Mouse (Mus musculus) embryonic facial prominence, embryonic 11.5 days (tissue): ENCODE data around the gene Slc8b1. TPM values are rescaled to one million over a fixed set of nuclear protein-coding genes. Genes with fewer than 3 reads are reported as not detected.

Source experiments
- ATAC-seq: fragments of 200-750 bp; cut with Nextera tagmentation; replicated peaks from 2 replicates; pipeline ENCODE4 v1.8.0; 2017; ENCODE audit warnings: low read depth; ENCODE audit not compliant: insufficient number of reproducible peaks, low FRiP score, low TSS enrichment
- DNase-seq: peaks from one replicate; pipeline ENCODE4 v3.0.0-alpha.2; 2015; ENCODE audit warnings: low spot score
- H3K27ac ChIP-seq: fragments of 300-500 bp; sonication (generic); replicated peaks from 2 replicates; pipeline ENCODE4 v1.5.1; 2014; ENCODE audit warnings: mild to moderate bottlenecking, low read depth, low read length, control low read depth
- H3K27me3 ChIP-seq: fragments of 300-500 bp; sonication (generic); 2 replicates; pipeline ENCODE4 v1.6.1; 2014; ENCODE audit warnings: mild to moderate bottlenecking, low read length, moderate library complexity, mixed read lengths; ENCODE audit not compliant: control insufficient read depth, insufficient read depth
- H3K36me3 ChIP-seq: fragments of 300-500 bp; sonication (generic); replicated peaks from 2 replicates; pipeline ENCODE4 v1.6.1; 2014; ENCODE audit warnings: low read depth, mild to moderate bottlenecking, low read length, moderate library complexity, mixed read lengths; ENCODE audit not compliant: control insufficient read depth, insufficient read depth
- H3K4me1 ChIP-seq: fragments of 300-500 bp; sonication (generic); 2 replicates; pipeline ENCODE4 v1.6.1; 2014; ENCODE audit warnings: low read length, mixed read lengths; ENCODE audit not compliant: control insufficient read depth, insufficient read depth
- H3K4me2 ChIP-seq: fragments of 300-500 bp; sonication (generic); 2 replicates; pipeline ENCODE4 v1.6.1; 2014; ENCODE audit warnings: low read depth, mild to moderate bottlenecking, control low read depth, low read length, moderate library complexity
- H3K4me3 ChIP-seq: fragments of 300-500 bp; sonication (generic); 2 replicates; pipeline ENCODE4 v1.5.1; 2014; ENCODE audit warnings: low read depth, low read length, control low read depth
- H3K9ac ChIP-seq: fragments of 300-500 bp; sonication (generic); replicated peaks from 2 replicates; pipeline ENCODE4 v1.6.1; 2014; ENCODE audit warnings: mild to moderate bottlenecking, control low read depth, low read length
- H3K9me3 ChIP-seq: fragments of 300-500 bp; sonication (generic); replicated peaks from 2 replicates; pipeline ENCODE4 v1.6.1; 2016; ENCODE audit warnings: mild to moderate bottlenecking, low read length, inconsistent platforms, mixed read lengths; ENCODE audit not compliant: control insufficient read depth
- WGBS: fragments of 180-500 bp; shearing (Covaris S2); extraction: QIAGEN DNeasy Blood & Tissue Kit; methylation state at CpG from one replicate; pipeline ENCODE4 v1.1.7; 2014; 5-methylcytosine and 5-hydroxymethylcytosine counted together
- polyA plus RNA-seq: library from polyadenylated mRNA; unstranded; fragments of >200 nt; fragmentation: Nextera tagmentation; extraction: Ambion mirVana; gene quantifications from 2 replicates; pipeline ENCODE4 v1.2.1, GENCODE M21; 2014

Gene Slc8b1
- polyA plus RNA-seq, 1 experiment from 2014 or later: 1.8 TPM

- 58% methylated on average over 5 of the region's 5 CpGs for WGBS
- H3K9ac ChIP-seq: peak overlapping the region; percentile 22; the same call in 1 of the 2 replicates
- no peak overlapping the region for H3K4me2 ChIP-seq
- H3K36me3 ChIP-seq: no peaks in the 10 kb centered on the region
- ATAC-seq (no peak), DNase-seq (no peak)
- H3K4me1 ChIP-seq: peaks cover 31% of the 10 kb centered on the region
- no peaks in the 10 kb centered on the region; the same call in 1 of the 2 replicates for H3K27me3 ChIP-seq
- peak overlapping the region; percentile 75 for H3K27ac ChIP-seq
- H3K4me3 ChIP-seq: no peak overlapping the region
- H3K9me3 ChIP-seq: no peaks in the 10 kb centered on the region
These were observed 55.1 kb downstream of the Slc8b1 start for GRCm38 (mm10) chr5:120566101-120566500.

GRCm38 (mm10) chr5:120566681-120567252, 55.8 kb downstream of the Slc8b1 start:
- H3K4me1 ChIP-seq: peaks cover 30% of the 10 kb centered on the region
- no peaks in the 10 kb centered on the region for H3K36me3 ChIP-seq
- WGBS: 45% methylated on average over 9 of the region's 9 CpGs
- ATAC-seq (no peak), DNase-seq (no peak)
- no peak overlapping the region for H3K4me2 ChIP-seq
- no peaks in the 10 kb centered on the region for H3K9me3 ChIP-seq
- H3K27ac ChIP-seq: peak overlapping the region; percentile 82
- no peak overlapping the region for H3K4me3 ChIP-seq
- no peaks in the 10 kb centered on the region; the same call in 1 of the 2 replicates for H3K27me3 ChIP-seq
- H3K9ac ChIP-seq: no peak overlapping the region; the same call in 1 of the 2 replicates

- 8% methylated on average over 21 of the region's 21 CpGs for WGBS
- no peaks in the 10 kb centered on the region for H3K36me3 ChIP-seq
- peak; percentile 46; the same call in 1 of the 2 replicates for ATAC-seq
- H3K9ac ChIP-seq: peak overlapping the region; percentile 37
- H3K27me3 ChIP-seq: no peaks in the 10 kb centered on the region; the same call in 1 of the 2 replicates
- no peak overlapping the region for H3K4me3 ChIP-seq
- H3K4me1 ChIP-seq: peaks cover 30% of the 10 kb centered on the region
- H3K27ac ChIP-seq: peak overlapping the region; percentile 82
- DNase-seq: peak; percentile 80
- H3K4me2 ChIP-seq: peak overlapping the region; percentile 21; the same call in 1 of the 2 replicates
- no peaks in the 10 kb centered on the region for H3K9me3 ChIP-seq
These were observed 56.3 kb downstream of the Slc8b1 start for GRCm38 (mm10) chr5:120567253-120567701.

- ATAC-seq (no peak), DNase-seq (no peak)
- Histone ChIP-seq H3K4me3 (no peak overlapping the region), H3K9ac (peak overlapping the region; percentile 37), H3K27me3 (no peaks in the 10 kb centered on the region; the same call in 1 of the 2 replicates), H3K36me3 (no peaks in the 10 kb centered on the region), H3K27ac (peak overlapping the region; percentile 82), H3K9me3 (no peaks in the 10 kb centered on the region), H3K4me2 (peak overlapping the region; percentile 7; the same call in 1 of the 2 replicates), H3K4me1 (peaks cover 30% of the 10 kb centered on the region)
- 48% methylated on average over 14 of the region's 14 CpGs for WGBS
These were observed 56.8 kb downstream of the Slc8b1 start for GRCm38 (mm10) chr5:120567761-120568211.

GRCm38 (mm10) chr5:120568336-120568768, 57.4 kb downstream of the Slc8b1 start:
- DNase-seq (no peak), ATAC-seq (no peak)
- no peaks in the 10 kb centered on the region for H3K36me3 ChIP-seq
- peak overlapping the region; percentile 82 for H3K27ac ChIP-seq
- H3K4me2 ChIP-seq: no peak overlapping the region
- no peak overlapping the region for H3K4me3 ChIP-seq
- 72% methylated on average over 9 of the region's 9 CpGs for WGBS
- H3K9me3 ChIP-seq: no peaks in the 10 kb centered on the region
- no peaks in the 10 kb centered on the region; the same call in 1 of the 2 replicates for H3K27me3 ChIP-seq
- H3K9ac ChIP-seq: no peak overlapping the region
- H3K4me1 ChIP-seq: peaks cover 24% of the 10 kb centered on the region

- Histone ChIP-seq H3K9me3 (no peaks in the 10 kb centered on the region), H3K27ac (no peak overlapping the region), H3K9ac (no peak overlapping the region), H3K4me1 (peaks cover 22% of the 10 kb centered on the region), H3K27me3 (no peaks in the 10 kb centered on the region; the same call in 1 of the 2 replicates), H3K4me3 (no peak overlapping the region), H3K36me3 (no peaks in the 10 kb centered on the region), H3K4me2 (no peak overlapping the region)
- no peak for DNase-seq
- 83% methylated on average over 4 of the region's 4 CpGs for WGBS
- no peak for ATAC-seq
These were observed 58.0 kb downstream of the Slc8b1 start for GRCm38 (mm10) chr5:120568964-120569363.

- Histone ChIP-seq H3K4me3 (no peak overlapping the region), H3K27ac (no peak overlapping the region), H3K9me3 (no peaks in the 10 kb centered on the region), H3K27me3 (no peaks in the 10 kb centered on the region; the same call in 1 of the 2 replicates), H3K36me3 (no peaks in the 10 kb centered on the region), H3K9ac (no peak overlapping the region), H3K4me2 (no peak overlapping the region), H3K4me1 (peaks cover 22% of the 10 kb centered on the region)
- WGBS: 92% methylated on average over 3 of the region's 3 CpGs
- DNase-seq: no peak
- no peak for ATAC-seq
These were observed 58.8 kb downstream of the Slc8b1 start for GRCm38 (mm10) chr5:120569791-120570190.

GRCm38 (mm10) chr5:120570289-120570897, 59.4 kb downstream of the Slc8b1 start:
- peaks cover 22% of the 10 kb centered on the region for H3K4me1 ChIP-seq
- ATAC-seq (no peak), DNase-seq (no peak)
- H3K27me3 ChIP-seq: no peaks in the 10 kb centered on the region; the same call in 1 of the 2 replicates
- no peak overlapping the region for H3K9ac ChIP-seq
- H3K4me3 ChIP-seq: no peak overlapping the region
- no peak overlapping the region for H3K4me2 ChIP-seq
- H3K36me3 ChIP-seq: no peaks in the 10 kb centered on the region
- H3K27ac ChIP-seq: no peak overlapping the region; the same call in 1 of the 2 replicates
- WGBS: 81% methylated on average over 11 of the region's 11 CpGs
- no peaks in the 10 kb centered on the region for H3K9me3 ChIP-seq
